Mouse (Mus musculus): ENCODE measurements around the gene Nhlrc2. TPM values are rescaled to one million over a fixed set of nuclear protein-coding genes. Genes with fewer than 3 reads are reported as not detected.
"Not testable (repeated sequence)": the region's sequence is repeated elsewhere in the genome, so short reads cannot be mapped to it uniquely, and the experiment has no call there.

Nhlrc2 gene
- polyA plus RNA-seq (2014; fragmentation: Nextera tagmentation; extraction: Ambion mirVana): 17.8 and 18.6 TPM in 2 replicates

- peak within 1 kb of the TSS; percentile 97 to 98 for H3K27ac ChIP-seq (replicated peaks in 1 of 2; ENCODE audit: control insufficient read depth in 1 of 2, insufficient read depth in 1 of 2, low read depth in 2 of 2, low read length in 2 of 2)
- H3K4me3 ChIP-seq (ENCODE audit: control insufficient read depth in 1 of 2, insufficient read depth in 1 of 2, low read depth in 1 of 2, low read length in 2 of 2): peak within 1 kb of the TSS; percentile 66 to 83
- under 1% methylated on average over 69 of the region's 69 CpGs for WGBS
- no peaks in the 10 kb centered on the region for H3K27me3 ChIP-seq (ENCODE audit: control insufficient read depth, insufficient read depth, low read length)
- ATAC-seq (ENCODE audit: insufficient number of reproducible peaks, insufficient read depth, low FRiP score, low read depth): peak; percentile 86
- peak within 1 kb of the TSS; percentile 94 for H3K9ac ChIP-seq (ENCODE audit: low read length)
- H3K36me3 ChIP-seq (ENCODE audit: control insufficient read depth, insufficient read depth, low read length): peaks cover 42% of the 10 kb centered on the region
- peak within 1 kb of the TSS; percentile 89 for H3K4me2 ChIP-seq (ENCODE audit: low read length)
- H3K4me1 ChIP-seq (ENCODE audit: control insufficient read depth in 2 of 2, insufficient read depth in 2 of 2, low read length in 2 of 2): peaks cover 6 to 19% of the 10 kb centered on the region in 2 experiments
- H3K9me3 ChIP-seq (ENCODE audit: control insufficient read depth, low read length): no peaks in the 10 kb centered on the region
These were observed at the start of gene Nhlrc2 for GRCm38 (mm10) chr19:56548230-56549032. TSS of gene Nhlrc2 (plus strand) at chr19:56548261.

- ATAC-seq (ENCODE audit: insufficient number of reproducible peaks, insufficient read depth, low FRiP score, low read depth); H3K4me3 ChIP-seq (ENCODE audit: control insufficient read depth in 1 of 2, insufficient read depth in 1 of 2, low read depth in 1 of 2, low read length in 2 of 2); H3K9ac ChIP-seq (ENCODE audit: low read length); H3K4me2 ChIP-seq (ENCODE audit: low read length); H3K27ac ChIP-seq (replicated peaks in 1 of 2; ENCODE audit: control insufficient read depth in 1 of 2, insufficient read depth in 1 of 2, low read depth in 2 of 2, low read length in 2 of 2); H3K36me3 ChIP-seq (ENCODE audit: control insufficient read depth, insufficient read depth, low read length); H3K4me1 ChIP-seq (ENCODE audit: control insufficient read depth in 2 of 2, insufficient read depth in 2 of 2, low read length in 2 of 2); H3K27me3 ChIP-seq (ENCODE audit: control insufficient read depth, insufficient read depth, low read length); H3K9me3 ChIP-seq (ENCODE audit: control insufficient read depth, low read length): not testable (repeated sequence)
- no CpG with 5 or more reads among the region's 5 CpGs for WGBS
These were observed 45.0 kb upstream of the Nhlrc2 start for GRCm38 (mm10) chr19:56503069-56503468.

- not testable (repeated sequence) for H3K9ac ChIP-seq (ENCODE audit: low read length); H3K4me2 ChIP-seq (ENCODE audit: low read length); H3K36me3 ChIP-seq (ENCODE audit: control insufficient read depth, insufficient read depth, low read length); H3K4me1 ChIP-seq (ENCODE audit: control insufficient read depth in 2 of 2, insufficient read depth in 2 of 2, low read length in 2 of 2); H3K27ac ChIP-seq (replicated peaks in 1 of 2; ENCODE audit: control insufficient read depth in 1 of 2, insufficient read depth in 1 of 2, low read depth in 2 of 2, low read length in 2 of 2); H3K9me3 ChIP-seq (ENCODE audit: control insufficient read depth, low read length); H3K4me3 ChIP-seq (ENCODE audit: control insufficient read depth in 1 of 2, insufficient read depth in 1 of 2, low read depth in 1 of 2, low read length in 2 of 2); H3K27me3 ChIP-seq (ENCODE audit: control insufficient read depth, insufficient read depth, low read length); ATAC-seq (ENCODE audit: insufficient number of reproducible peaks, insufficient read depth, low FRiP score, low read depth)
- WGBS: no CpG with 5 or more reads among the region's 5 CpGs
These were observed 44.5 kb upstream of the Nhlrc2 start for GRCm38 (mm10) chr19:56503525-56503924.

GRCm38 (mm10) chr19:56511207-56511606, 36.9 kb upstream of the Nhlrc2 start:
- H3K9me3 ChIP-seq (ENCODE audit: control insufficient read depth, low read length); H3K27ac ChIP-seq (replicated peaks in 1 of 2; ENCODE audit: control insufficient read depth in 1 of 2, insufficient read depth in 1 of 2, low read depth in 2 of 2, low read length in 2 of 2); H3K4me3 ChIP-seq (ENCODE audit: control insufficient read depth in 1 of 2, insufficient read depth in 1 of 2, low read depth in 1 of 2, low read length in 2 of 2); H3K36me3 ChIP-seq (ENCODE audit: control insufficient read depth, insufficient read depth, low read length); H3K27me3 ChIP-seq (ENCODE audit: control insufficient read depth, insufficient read depth, low read length); H3K4me1 ChIP-seq (ENCODE audit: control insufficient read depth in 2 of 2, insufficient read depth in 2 of 2, low read length in 2 of 2); H3K9ac ChIP-seq (ENCODE audit: low read length); H3K4me2 ChIP-seq (ENCODE audit: low read length); ATAC-seq (ENCODE audit: insufficient number of reproducible peaks, insufficient read depth, low FRiP score, low read depth): not testable (repeated sequence)
- WGBS: no CpG with 5 or more reads among the region's 4 CpGs

- not testable (repeated sequence) for ATAC-seq (ENCODE audit: insufficient number of reproducible peaks, insufficient read depth, low FRiP score, low read depth); H3K4me1 ChIP-seq (ENCODE audit: control insufficient read depth in 2 of 2, insufficient read depth in 2 of 2, low read length in 2 of 2)
- no CpG with 5 or more reads among the region's 2 CpGs for WGBS
These were observed 34.5 kb upstream of the Nhlrc2 start for GRCm38 (mm10) chr19:56513527-56513926.

GRCm38 (mm10) chr19:56519408-56519807, 28.7 kb upstream of the Nhlrc2 start:
- H3K4me2 ChIP-seq (ENCODE audit: low read length); H3K9me3 ChIP-seq (ENCODE audit: control insufficient read depth, low read length); H3K27ac ChIP-seq (replicated peaks in 1 of 2; ENCODE audit: control insufficient read depth in 1 of 2, insufficient read depth in 1 of 2, low read depth in 2 of 2, low read length in 2 of 2); H3K4me1 ChIP-seq (ENCODE audit: control insufficient read depth in 2 of 2, insufficient read depth in 2 of 2, low read length in 2 of 2); H3K27me3 ChIP-seq (ENCODE audit: control insufficient read depth, insufficient read depth, low read length); H3K9ac ChIP-seq (ENCODE audit: low read length); ATAC-seq (ENCODE audit: insufficient number of reproducible peaks, insufficient read depth, low FRiP score, low read depth); H3K4me3 ChIP-seq (ENCODE audit: control insufficient read depth in 1 of 2, insufficient read depth in 1 of 2, low read depth in 1 of 2, low read length in 2 of 2); H3K36me3 ChIP-seq (ENCODE audit: control insufficient read depth, insufficient read depth, low read length): not testable (repeated sequence)
- WGBS: no CpG with 5 or more reads among the region's 7 CpGs

More at GRCm38 (mm10) chr19:56513527-56513926, 34.5 kb upstream of the Nhlrc2 start:
- not testable (repeated sequence) for H3K36me3 ChIP-seq (ENCODE audit: control insufficient read depth, insufficient read depth, low read length); H3K4me3 ChIP-seq (ENCODE audit: control insufficient read depth in 1 of 2, insufficient read depth in 1 of 2, low read depth in 1 of 2, low read length in 2 of 2); H3K9ac ChIP-seq (ENCODE audit: low read length); H3K4me2 ChIP-seq (ENCODE audit: low read length); H3K27ac ChIP-seq (replicated peaks in 1 of 2; ENCODE audit: control insufficient read depth in 1 of 2, insufficient read depth in 1 of 2, low read depth in 2 of 2, low read length in 2 of 2); H3K9me3 ChIP-seq (ENCODE audit: control insufficient read depth, low read length); H3K27me3 ChIP-seq (ENCODE audit: control insufficient read depth, insufficient read depth, low read length)

GRCm38 (mm10) chr19:56530529-56530928, 17.5 kb upstream of the Nhlrc2 start:
- Histone ChIP-seq H3K4me1 (ENCODE audit: control insufficient read depth in 2 of 2, insufficient read depth in 2 of 2, low read length in 2 of 2) (peaks cover 9 to 15% of the 10 kb centered on the region in 2 experiments), H3K36me3 (ENCODE audit: control insufficient read depth, insufficient read depth, low read length) (peaks cover 17% of the 10 kb centered on the region)
- not testable (repeated sequence) for ATAC-seq (ENCODE audit: insufficient number of reproducible peaks, insufficient read depth, low FRiP score, low read depth); H3K4me2 ChIP-seq (ENCODE audit: low read length); H3K27ac ChIP-seq (replicated peaks in 1 of 2; ENCODE audit: control insufficient read depth in 1 of 2, insufficient read depth in 1 of 2, low read depth in 2 of 2, low read length in 2 of 2); H3K9me3 ChIP-seq (ENCODE audit: control insufficient read depth, low read length); H3K9ac ChIP-seq (ENCODE audit: low read length); H3K4me3 ChIP-seq (ENCODE audit: control insufficient read depth in 1 of 2, insufficient read depth in 1 of 2, low read depth in 1 of 2, low read length in 2 of 2); H3K27me3 ChIP-seq (ENCODE audit: control insufficient read depth, insufficient read depth, low read length)
- no CpG with 5 or more reads among the region's 11 CpGs for WGBS

GRCm38 (mm10) chr19:56531251-56531650, 16.8 kb upstream of the Nhlrc2 start:
- Histone ChIP-seq H3K4me1 (ENCODE audit: control insufficient read depth in 2 of 2, insufficient read depth in 2 of 2, low read length in 2 of 2) (peaks cover 9 to 15% of the 10 kb centered on the region in 2 experiments), H3K27me3 (ENCODE audit: control insufficient read depth, insufficient read depth, low read length) (no peaks in the 10 kb centered on the region), H3K4me2 (ENCODE audit: low read length) (no peak overlapping the region), H3K9ac (ENCODE audit: low read length) (no peak overlapping the region), H3K9me3 (ENCODE audit: control insufficient read depth, low read length) (no peaks in the 10 kb centered on the region), H3K36me3 (ENCODE audit: control insufficient read depth, insufficient read depth, low read length) (peaks cover 24% of the 10 kb centered on the region), H3K4me3 (ENCODE audit: control insufficient read depth in 1 of 2, insufficient read depth in 1 of 2, low read depth in 1 of 2, low read length in 2 of 2) (no peak overlapping the region), H3K27ac (replicated peaks in 1 of 2; ENCODE audit: control insufficient read depth in 1 of 2, insufficient read depth in 1 of 2, low read depth in 2 of 2, low read length in 2 of 2) (no peak overlapping the region)
- 83% methylated on average over 12 of the region's 12 CpGs for WGBS
- no peak for ATAC-seq (ENCODE audit: insufficient number of reproducible peaks, insufficient read depth, low FRiP score, low read depth)
